Mouse (Mus musculus): ENCODE measurements at regions not wholly inside any gene's neighbourhood (a gene's known extent, or its start where the extent isn't known, plus 50 kb on each side); places are given as distances from the start of the nearest gene placed in this dataset.
A peak's percentile ranks its signal among the peaks of the same experiment; 100 is the strongest.

GRCm38 (mm10) chr13:29136231-29136630, 182.7 kb upstream of the Sox4 start:
- DNase-seq (ENCODE audit: low spot score in 2 of 2) = no peak

DNA sequence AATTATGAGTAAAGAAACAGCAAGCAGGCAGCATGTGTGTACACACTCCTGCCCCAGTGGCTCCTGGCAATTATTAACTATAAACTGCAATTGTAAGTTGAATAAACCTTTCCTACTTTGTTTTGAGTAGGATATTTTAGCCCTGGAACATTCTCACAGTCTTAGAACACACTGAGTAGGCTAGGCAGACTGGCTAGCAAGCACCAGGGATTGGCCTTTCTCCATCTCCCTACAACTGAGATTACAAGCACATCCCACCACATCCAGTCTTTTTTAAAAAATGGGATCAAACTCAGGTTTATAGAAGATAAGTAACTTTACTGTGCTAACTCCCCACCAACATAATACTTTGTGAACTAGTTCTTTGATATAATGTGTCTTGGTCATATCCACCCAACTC, 174.0 kb upstream of the Sox4 start:
- DNase-seq (ENCODE audit: low spot score in 2 of 2) = no peak

GRCm38 (mm10) chr13:29123477-29123876, 170.0 kb upstream of the Sox4 start:
- DNase-seq (ENCODE audit: low spot score in 2 of 2) = no peak

DNA sequence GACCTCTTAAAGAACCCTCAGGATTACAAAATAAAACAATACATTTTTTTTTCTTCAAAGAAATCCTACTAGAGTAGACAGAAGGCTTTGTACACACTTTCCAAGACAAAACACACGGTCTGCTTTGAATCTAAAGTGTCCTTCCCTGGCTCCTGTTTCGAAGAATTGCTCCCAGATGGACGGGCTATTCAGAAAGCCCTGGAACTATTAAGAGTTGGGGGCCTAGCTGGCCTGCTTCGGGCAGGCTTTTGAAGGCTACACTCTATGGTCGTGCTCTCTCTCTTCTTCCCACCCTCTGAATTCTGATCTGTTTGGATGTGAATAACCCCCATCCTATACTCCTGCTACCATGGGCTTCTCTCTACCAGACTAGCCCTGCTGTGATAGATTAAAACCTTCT, 167.6 kb upstream of the Sox4 start:
- no peak for DNase-seq (ENCODE audit: low spot score in 2 of 2)

DNA sequence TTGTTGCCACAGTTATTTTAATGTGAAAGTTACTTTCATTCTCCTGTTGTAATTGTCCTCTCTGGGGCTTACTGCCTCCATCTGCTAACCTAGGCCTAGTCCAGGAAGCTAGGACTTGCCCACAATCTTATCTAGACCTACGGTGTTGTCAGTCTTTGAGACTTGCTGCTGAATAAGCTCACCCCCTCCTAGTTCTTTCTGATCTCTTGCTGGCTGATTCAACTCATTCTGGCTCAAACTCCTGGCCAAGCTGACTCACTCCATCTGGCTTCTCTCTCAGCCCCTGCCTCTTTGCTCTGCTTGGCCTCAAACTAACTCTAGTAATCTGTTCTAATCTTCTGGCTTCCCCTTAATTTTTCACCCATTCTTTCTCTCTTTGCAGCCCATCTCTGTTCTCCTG, 165.8 kb upstream of the Sox4 start:
- DNase-seq (ENCODE audit: low spot score in 2 of 2) = no peak

- no peak for DNase-seq (ENCODE audit: low spot score in 2 of 2)
Measured at GRCm38 (mm10) chr13:29114998-29115495, 161.5 kb upstream of the Sox4 start.

GRCm38 (mm10) chr13:29110127-29110526, 156.6 kb upstream of the Sox4 start:
- DNase-seq (ENCODE audit: low spot score in 2 of 2) = no peak

- DNase-seq (ENCODE audit: low spot score in 2 of 2) = peak; percentile 20 to 22
Measured at GRCm38 (mm10) chr13:29109064-29109856, 155.7 kb upstream of the Sox4 start.

DNA sequence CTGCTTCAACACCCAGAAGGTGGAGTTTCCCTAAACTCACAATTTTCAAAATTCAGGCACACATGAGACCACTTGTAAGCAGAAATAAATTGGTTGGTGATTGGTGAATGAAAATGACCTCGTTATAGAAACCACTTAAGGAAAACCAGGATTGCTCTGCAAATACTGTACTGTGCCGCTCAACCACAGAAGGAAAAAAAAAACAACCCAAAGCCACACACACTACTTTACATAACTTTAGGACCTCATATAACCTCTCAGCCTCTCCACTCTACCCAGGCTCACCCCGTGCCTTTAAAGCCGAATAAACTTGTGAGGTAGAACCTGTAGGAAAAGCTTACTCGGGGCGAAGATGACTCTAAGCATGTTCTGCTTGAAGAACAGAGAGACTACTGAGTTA, 154.7 kb upstream of the Sox4 start:
- DNase-seq (ENCODE audit: low spot score in 2 of 2) = no peak

DNA sequence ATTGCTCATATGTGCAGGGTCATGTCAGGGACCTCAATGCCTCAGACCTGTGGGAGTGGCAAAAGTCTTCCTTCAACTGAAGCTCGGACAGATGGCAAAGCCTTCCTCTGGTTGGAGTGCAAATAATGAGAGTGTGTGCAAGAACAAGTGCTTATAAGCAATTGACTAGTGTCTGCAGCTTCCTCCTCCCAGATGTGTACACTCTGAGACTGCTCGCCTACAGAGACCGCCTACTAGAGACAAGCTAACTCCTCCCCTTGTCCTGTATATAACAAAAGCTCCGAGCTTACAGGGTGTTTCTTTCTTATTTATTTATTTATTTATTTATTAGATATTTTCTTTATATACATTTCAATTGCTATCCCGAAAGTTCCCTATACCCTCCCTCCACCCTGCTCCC, 138.7 kb upstream of the Sox4 start:
- no peak for DNase-seq (ENCODE audit: low spot score in 2 of 2)

DNA sequence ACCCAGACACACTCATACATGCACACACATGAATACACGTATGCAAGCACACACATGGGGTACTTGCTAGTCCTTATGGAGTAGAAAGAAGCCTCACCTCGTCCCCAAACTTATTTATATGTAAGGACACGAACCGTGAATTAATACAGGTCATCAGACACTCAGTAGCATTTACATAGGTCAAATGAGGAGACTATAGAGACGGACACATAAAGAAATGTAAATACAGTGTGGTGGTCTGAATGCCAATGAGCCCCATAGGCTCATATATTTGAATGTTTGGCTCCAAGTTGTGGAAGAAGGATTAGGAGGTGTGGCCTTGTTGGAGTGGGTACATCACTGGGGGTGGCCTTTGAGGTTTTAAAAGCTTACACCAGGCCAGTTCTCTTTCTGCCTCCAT, 133.3 kb upstream of the Sox4 start:
- no peak for DNase-seq (ENCODE audit: low spot score in 2 of 2)

- no peak for DNase-seq (ENCODE audit: low spot score in 2 of 2)
Measured at GRCm38 (mm10) chr13:29081064-29081463, 127.6 kb upstream of the Sox4 start.

DNA sequence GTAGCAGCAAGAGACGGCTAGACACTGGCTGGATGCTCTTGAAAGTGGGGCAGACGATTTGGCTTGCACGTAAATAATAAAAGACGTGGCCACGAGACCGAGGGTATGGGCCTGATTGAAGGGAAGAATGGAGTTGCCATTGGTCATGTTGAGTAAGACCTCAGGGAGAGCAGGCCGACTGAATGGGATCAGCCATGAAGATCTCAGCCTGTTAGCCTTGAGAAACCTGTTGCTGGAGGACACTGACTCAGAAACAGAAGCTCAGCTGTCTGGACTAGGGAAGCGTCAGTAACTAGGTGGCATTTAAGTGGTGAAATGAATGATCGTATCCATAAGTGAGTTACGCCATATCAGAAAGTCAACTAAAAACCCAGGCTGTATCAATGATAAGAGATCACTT, 126.3 kb upstream of the Sox4 start:
- DNase-seq (ENCODE audit: low spot score in 2 of 2) = no peak

DNA sequence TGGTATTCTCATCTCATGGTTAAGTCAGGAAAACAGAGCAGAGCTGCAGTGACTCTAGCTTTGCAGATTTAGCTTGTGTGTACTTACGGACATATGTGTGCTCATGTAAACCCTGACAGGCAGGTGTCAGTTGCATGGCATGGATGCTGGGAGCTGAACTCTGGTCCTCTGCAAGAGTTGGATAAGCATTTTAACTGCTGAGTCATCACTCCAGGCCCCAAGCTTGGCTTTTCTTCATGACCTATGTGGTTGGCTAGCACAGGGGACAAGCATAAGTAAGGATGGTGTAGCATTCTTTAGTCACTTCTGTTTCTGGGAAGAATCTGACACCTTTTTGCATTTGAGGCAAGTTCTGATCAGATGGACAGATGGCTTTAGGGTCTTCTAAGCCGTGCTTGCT, 120.1 kb upstream of the Sox4 start:
- DNase-seq (ENCODE audit: low spot score in 2 of 2) = no peak

GRCm38 (mm10) chr13:29063924-29064323, 110.4 kb upstream of the Sox4 start:
- no peak for DNase-seq (ENCODE audit: low spot score in 2 of 2)

GRCm38 (mm10) chr13:29058685-29059084, 105.2 kb upstream of the Sox4 start:
- DNase-seq (ENCODE audit: low spot score in 2 of 2) = no peak

- no peak for DNase-seq (ENCODE audit: low spot score in 2 of 2)
Measured at GRCm38 (mm10) chr13:29049730-29050129, 96.2 kb upstream of the Sox4 start.

- DNase-seq (ENCODE audit: low spot score in 2 of 2) = no peak
Measured at GRCm38 (mm10) chr13:29048990-29049576, 95.6 kb upstream of the Sox4 start.

- no peak for DNase-seq (ENCODE audit: low spot score in 2 of 2)
Measured at GRCm38 (mm10) chr13:29044655-29045054, 91.1 kb upstream of the Sox4 start.

DNA sequence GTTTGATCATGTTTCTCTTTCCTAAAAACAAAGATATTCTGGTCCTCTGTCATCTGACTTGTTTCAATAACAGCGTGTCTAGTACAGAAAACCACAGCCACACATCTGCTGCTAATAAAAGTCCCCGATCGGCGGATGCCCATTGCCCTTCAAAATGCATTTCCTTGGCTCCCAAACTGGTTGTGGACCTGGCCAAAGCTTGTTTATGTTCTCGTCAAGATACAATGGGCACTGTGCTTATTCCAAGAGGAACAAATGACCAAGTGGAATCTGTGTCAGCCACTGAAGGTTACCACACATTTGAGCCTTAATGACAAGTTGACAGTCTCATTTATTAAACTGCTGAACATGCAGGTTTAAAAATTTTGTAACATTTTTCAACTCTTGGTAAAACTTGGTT, 86.8 kb upstream of the Sox4 start:
- DNase-seq (ENCODE audit: low spot score in 2 of 2) = no peak

DNA sequence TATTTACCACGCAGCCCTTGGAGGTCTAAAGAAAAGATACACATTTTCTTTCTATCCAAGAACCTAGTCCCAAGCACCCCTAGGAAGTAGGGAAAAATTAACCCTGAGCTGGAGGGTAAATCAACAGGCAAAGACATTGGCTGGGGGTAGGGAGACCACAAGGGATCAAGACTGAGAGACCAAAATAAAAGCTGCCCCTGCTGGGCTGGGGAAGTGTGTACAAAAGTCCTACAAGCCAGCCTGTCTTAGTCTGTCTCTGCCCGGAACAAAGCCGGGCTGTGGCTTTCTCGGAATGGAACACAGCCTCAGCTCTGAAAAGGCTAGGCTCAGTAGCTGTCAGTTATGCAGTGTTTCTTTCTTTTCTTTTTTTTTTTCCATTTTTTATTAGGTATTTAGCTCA, 81.4 kb upstream of the Sox4 start:
- no peak for DNase-seq (ENCODE audit: low spot score in 2 of 2)

DNA sequence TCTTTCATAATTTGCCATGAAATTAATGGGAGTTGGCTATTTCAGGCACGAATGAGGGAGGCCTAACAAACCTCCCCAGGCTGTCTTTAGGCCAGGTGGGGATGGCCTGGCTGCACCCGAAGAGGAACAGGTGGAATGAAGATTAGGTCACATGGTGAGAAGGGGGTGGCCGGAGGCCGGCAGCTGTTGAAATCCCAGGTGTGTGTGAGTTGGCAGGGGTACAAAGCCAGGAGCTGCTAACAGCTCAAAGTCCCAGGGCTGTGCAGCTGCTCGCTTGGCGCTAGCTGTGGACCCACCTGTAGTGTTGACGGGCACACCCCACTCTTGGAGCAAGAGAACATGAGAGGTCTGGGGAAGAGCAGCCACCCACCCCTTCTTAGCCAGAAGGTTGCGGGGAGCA, 80.9 kb upstream of the Sox4 start:
- DNase-seq (ENCODE audit: low spot score in 2 of 2) = no peak

DNA sequence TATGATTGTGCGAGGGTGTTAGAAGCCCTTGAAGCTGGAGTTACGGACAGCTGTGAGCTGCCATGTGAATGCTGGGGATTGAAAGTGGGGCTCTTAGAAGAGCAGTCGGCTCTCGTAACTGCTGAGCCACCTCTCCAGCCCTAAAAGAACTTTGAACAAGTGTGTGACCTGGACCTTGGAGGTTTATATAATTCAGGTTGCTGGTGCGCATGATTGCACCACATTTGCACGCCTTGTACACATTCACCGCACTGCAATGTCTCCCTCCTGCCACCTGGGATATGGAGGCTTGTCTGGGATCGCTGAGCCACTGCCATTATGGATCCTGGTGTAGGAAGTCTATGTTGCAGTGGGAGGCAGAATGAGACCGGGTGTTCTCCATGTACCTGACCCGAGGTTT, 73.6 kb upstream of the Sox4 start:
- no peak for DNase-seq (ENCODE audit: low spot score in 2 of 2)
